Mouse (Mus musculus): Measurements from ENCODE around the gene Tmem97.

GRCm38 (mm10) chr11:78544449-78545111 is 6.0 kb downstream of the Tmem97 start:
- TF ChIP-seq POLR2A (IDR thresholded peaks at IDR 0.05; ENCODE audit: control insufficient read depth, low read depth, low read length) = no peak
- TF ChIP-seq CTCF (IDR thresholded peaks at IDR 0.05; ENCODE audit: control insufficient read depth, insufficient read depth, insufficient replicate concordance, low read depth, low read length) = no peak

Measured in testis, adult 2 months (tissue).